Comparison of ENCODE assay signal across 25 mouse cellular contexts in genomic region chr11:30752956-30753355, GRCm38 (mm10).
"Had no signal": no experiment of that assay in that cellular context is flagged by ENCODE, and none has a peak within 500 bp of the region (broad histone marks: within the 10 kb centered on the region; RNA-seq: fewer than 3 reads in every experiment).

No protein-coding gene starts in this region.

- H3K36me3 ChIP-seq: heart, embryonic 13.5 days; heart, embryonic 15.5 days; hindbrain, embryonic 10.5 days; hindbrain, embryonic 12.5 days; intestine, embryonic 15.5 days; limb, embryonic 10.5 days; limb, embryonic 12.5 days; liver, embryonic 13.5 days; liver, embryonic 15.5 days had no signal

- H3K27ac ChIP-seq: heart, embryonic 13.5 days; heart, embryonic 15.5 days; hindbrain, embryonic 10.5 days; hindbrain, embryonic 12.5 days; hindbrain, embryonic 14.5 days; intestine, embryonic 15.5 days; layer of hippocampus, adult 2 months; left cerebral cortex, adult 2 months; limb, embryonic 10.5 days; limb, embryonic 12.5 days; liver, embryonic 13.5 days; liver, embryonic 15.5 days had no signal

- H3K9me3 ChIP-seq: heart, embryonic 13.5 days; heart, embryonic 15.5 days; hindbrain, embryonic 10.5 days; hindbrain, embryonic 12.5 days; intestine, embryonic 15.5 days; limb, embryonic 10.5 days; limb, embryonic 12.5 days; liver, embryonic 13.5 days; liver, embryonic 15.5 days had no signal

- H3K9ac ChIP-seq: heart, embryonic 13.5 days; heart, embryonic 15.5 days; hindbrain, embryonic 12.5 days; hindbrain, embryonic 14.5 days; intestine, embryonic 15.5 days; limb, embryonic 12.5 days; liver, embryonic 13.5 days; liver, embryonic 15.5 days had no signal

- ATAC-seq: hindbrain, embryonic 16.5 days; inflammation-experienced regulatory T-cells, adult 6 months; intestine, embryonic 15.5 days; intestine, postnatal 0 days had no signal

- DNase-seq: gastrocnemius, postnatal 14 days; gastrocnemius, postnatal 36 days; heart, postnatal 36 days; kidney, adult 18-20 months; kidney, adult 8-10 months; kidney, postnatal 10 days; kidney, postnatal 25 days; kidney, postnatal 4 days; liver; liver, embryonic 13.5 days had no signal

- H3K4me1 ChIP-seq: intestine, embryonic 15.5 days; limb, embryonic 12.5 days; liver, embryonic 13.5 days; liver, embryonic 15.5 days had no signal

- H3K4me3 ChIP-seq: heart, embryonic 13.5 days; heart, embryonic 15.5 days; hindbrain, embryonic 10.5 days; hindbrain, embryonic 12.5 days; intestine, embryonic 15.5 days; layer of hippocampus, adult 2 months; left cerebral cortex, adult 2 months; limb, embryonic 10.5 days; limb, embryonic 12.5 days; liver, embryonic 13.5 days; liver, embryonic 15.5 days had no signal

- H3K4me2 ChIP-seq: heart, embryonic 13.5 days; heart, embryonic 15.5 days; hindbrain, embryonic 12.5 days; hindbrain, embryonic 14.5 days; intestine, embryonic 15.5 days; limb, embryonic 12.5 days; liver, embryonic 11.5 days; liver, embryonic 13.5 days; liver, embryonic 15.5 days had no signal
